Mouse (Mus musculus) embryo, embryonic 10 days (tissue): ENCODE results near the gene Gm49450.
"Not testable (repeated sequence)": the region's sequence is repeated elsewhere in the genome, so short reads cannot be mapped to it uniquely, and the experiment has no call there.

Experiments
- DNase-seq: peaks from one replicate; pipeline ENCODE4 v3.0.0-alpha.2; 2015; ENCODE audit warnings: low spot score

The Gm49450 gene

GRCm38 (mm10) chr15:98954425-98955253 is 1.3 kb upstream of the Gm49450 start:
- DNase-seq: peak; percentile 68

DNA sequence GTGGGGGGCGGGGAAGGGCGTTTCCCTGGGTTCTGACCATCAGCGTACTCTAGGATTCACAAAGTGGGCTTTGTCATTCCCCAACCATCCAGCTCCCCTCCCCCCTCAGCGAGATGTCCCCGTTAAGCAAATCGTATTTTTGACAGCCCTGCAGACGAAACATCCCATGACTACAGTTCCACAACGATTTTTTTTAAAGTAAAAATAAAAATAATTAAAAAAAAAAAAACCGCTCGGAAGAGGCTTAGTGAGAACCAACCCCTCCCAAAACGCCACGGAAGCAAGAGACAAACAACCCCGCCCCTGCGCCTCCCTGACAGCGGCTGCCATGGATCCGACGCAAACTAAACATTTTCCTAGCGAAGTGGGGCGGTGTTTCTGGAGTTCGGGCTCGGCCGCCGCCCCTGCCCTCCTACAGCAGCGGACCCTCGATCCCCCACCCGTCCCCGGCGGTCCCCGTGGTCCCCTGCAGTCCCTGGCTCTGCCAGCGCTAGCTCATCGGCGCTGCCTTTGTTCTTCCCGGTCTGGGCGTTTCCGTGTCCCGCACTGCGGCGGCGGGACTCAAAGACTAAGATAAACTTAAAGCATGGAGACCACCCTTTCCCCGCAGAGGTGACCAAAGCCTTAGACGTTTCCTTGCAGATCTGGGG is 475 bp downstream of the Gm49450 start:
- DNase-seq: peak; percentile 88

DNA sequence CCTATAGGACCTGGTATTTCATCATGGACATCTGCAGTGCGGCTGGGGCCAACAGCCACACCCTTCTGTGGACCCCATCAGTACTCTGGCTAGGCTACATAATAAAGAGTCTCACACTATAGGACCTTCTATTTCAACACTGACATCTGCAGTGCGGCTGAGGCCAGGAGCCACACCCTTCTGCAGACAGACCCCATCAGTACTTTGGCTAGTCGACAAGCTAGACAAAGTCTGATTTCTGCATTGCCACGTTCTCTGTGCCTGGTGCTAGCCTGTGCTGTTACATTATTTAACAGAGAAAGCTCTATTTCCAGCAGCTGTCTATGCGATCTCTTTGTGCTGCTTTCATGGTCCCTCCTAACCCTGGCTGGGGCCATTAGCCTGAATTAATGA is 1.3 kb downstream of the Gm49450 start:
- peak; percentile 23 for DNase-seq

DNA sequence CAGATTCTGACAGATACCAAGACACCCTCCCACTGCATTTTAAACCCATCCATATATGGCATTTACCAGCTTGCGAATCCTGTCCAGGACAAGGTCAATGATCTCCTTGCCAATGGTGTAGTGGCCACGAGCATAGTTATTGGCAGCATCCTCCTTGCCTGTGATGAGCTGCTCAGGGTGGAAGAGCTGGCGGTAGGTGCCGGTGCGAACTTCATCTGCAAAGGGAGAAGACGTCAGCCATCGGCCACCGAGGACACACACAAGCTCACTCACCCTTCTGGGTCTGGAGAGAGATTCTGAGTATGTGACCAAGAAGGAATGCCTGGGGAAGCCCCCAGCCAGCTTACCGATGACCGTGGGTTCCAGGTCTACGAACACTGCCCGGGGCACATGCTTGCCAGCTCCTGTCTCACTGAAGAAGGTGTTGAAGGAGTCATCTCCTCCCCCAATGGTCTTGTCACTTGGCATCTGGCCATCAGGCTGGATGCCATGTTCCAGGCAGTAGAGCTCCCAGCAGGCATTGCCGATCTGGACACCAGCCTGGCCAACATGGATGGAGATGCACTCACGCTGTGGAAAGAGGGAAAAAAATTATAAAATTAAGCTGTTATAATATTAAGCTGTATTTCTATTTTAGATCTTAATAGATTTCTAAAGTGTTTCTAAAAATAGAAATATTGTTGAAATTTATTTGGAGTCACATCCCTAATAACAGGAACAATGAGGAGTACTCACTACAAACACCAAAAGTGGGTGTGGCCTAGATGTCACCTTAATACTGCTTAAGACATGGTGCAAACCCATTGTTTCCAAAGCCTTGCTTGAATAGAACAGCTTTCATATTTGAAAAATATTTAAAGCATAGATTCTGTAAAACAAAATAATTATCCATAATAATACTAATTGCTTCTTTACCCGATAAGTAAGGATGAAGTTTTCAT is 2.0 kb downstream of the Gm49450 start:
- DNase-seq: not testable (repeated sequence)

- no peak for DNase-seq
Observed at GRCm38 (mm10) chr15:98949607-98949892, 3.8 kb downstream of the Gm49450 start.

DNA sequence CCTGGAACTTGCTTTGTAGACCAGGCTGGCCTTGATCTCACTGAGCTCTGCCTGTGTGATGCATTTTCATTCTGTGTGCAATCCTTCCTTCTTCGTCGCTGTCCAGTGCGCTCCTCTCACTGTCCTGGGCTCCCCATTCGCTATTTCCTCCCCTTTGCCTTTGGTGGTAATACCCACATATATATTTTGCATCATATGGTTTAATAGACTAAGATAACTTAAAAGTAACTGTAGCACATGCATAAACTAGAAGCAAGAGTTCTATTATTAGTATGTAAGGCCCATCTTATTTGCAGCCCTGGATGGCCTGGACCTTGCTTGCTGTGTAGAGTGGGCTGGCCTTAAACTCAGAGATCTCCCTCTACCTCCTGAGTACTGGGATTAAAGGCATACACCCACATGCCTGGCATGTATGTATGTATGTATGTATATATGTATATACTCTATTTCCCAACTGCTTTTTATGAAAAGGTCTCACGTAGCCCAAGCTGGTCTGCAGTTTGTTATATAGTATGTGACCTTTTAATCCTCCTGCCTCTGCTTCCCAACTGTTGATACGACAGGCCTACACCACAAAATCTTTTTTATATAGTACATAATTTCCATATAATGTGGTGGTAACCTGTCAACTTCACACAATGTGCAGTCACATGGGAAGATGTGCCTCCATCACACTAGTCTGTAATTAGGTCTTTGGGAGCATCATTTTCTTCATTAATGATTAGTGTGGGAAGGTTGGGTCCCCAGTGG is 4.3 kb downstream of the Gm49450 start:
- DNase-seq: no peak

DNA sequence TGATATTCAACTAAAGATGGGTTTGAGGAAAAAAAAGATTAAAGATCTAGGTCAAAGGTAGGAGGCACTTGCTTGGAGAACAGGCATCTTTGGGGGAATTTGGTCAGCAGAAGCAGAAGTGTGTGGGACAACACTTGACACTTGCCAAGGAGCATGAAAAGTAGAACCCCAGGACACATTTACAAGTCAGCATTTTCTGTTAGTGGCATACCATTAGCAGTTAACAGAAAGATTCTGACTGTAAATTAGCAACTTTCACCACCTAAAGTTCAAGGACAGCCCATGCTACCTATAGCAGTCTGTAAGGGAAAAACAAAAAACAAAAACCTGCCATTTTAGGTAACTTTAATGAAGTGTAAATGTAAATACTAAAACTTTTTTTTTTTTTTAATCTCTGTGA is 5.0 kb downstream of the Gm49450 start:
- DNase-seq: no peak

GRCm38 (mm10) chr15:98947884-98948283 is 5.5 kb downstream of the Gm49450 start:
- peak; percentile 39 for DNase-seq

DNA sequence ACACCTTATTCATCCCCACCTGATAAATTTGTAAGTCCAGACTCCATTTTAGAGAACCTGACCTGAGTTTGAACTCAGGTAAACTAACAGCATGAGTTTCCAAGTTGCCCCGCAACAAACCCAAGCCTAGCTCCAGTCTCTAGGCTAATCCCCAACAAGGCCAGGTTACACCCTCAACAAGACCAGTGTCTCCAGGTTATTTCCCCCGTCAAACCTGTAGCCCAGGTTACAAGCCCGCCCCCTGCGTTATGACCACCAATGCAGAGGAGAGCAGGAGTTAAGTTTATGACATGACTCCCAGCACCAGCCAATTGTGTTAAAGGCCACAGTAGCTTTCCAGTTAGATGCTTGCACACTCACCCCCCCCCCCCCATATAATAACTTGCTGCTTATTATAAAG is 10.2 kb downstream of the Gm49450 start:
- DNase-seq: no peak

- DNase-seq: no peak
Observed at GRCm38 (mm10) chr15:98942081-98942480, 11.3 kb downstream of the Gm49450 start.

DNA sequence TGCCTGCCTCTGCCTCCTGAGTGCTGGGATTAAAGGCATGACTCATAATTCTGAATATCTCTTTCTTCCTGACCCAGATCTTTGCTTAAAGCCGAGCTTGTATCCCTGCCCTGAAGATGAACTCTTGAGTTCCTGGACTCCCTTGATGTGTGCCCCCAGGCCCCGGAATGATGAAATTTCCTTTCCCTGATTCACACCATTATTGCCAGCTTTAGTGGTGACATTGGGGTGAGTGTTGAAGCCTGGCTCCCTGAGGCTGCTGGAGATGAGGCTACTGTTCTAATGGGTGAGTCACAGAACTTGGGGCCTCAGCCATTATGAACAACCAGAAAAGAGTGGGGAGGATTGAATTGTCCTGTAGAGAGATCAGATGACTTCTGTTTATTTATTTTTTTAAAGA is 11.8 kb downstream of the Gm49450 start:
- no peak for DNase-seq

GRCm38 (mm10) chr15:98940816-98941215 is 12.5 kb downstream of the Gm49450 start:
- no peak for DNase-seq

GRCm38 (mm10) chr15:98934217-98934839 is 19.0 kb downstream of the Gm49450 start, which contains the start of gene Tuba1b:
Gene Tuba1b (minus strand): TSS chr15:98934565.
- peak; percentile 92 for DNase-seq

- DNase-seq: peak; percentile 98
Observed at GRCm38 (mm10) chr15:98933833-98934216, 19.5 kb downstream of the Gm49450 start.

GRCm38 (mm10) chr15:98933004-98933671 is 20.2 kb downstream of the Gm49450 start:
- DNase-seq: peak; percentile 38

GRCm38 (mm10) chr15:98930998-98931397 is 22.4 kb downstream of the Gm49450 start:
- peak; percentile 28 for DNase-seq

GRCm38 (mm10) chr15:98930017-98930734 is 23.2 kb downstream of the Gm49450 start:
- peak; percentile 27 for DNase-seq

DNA sequence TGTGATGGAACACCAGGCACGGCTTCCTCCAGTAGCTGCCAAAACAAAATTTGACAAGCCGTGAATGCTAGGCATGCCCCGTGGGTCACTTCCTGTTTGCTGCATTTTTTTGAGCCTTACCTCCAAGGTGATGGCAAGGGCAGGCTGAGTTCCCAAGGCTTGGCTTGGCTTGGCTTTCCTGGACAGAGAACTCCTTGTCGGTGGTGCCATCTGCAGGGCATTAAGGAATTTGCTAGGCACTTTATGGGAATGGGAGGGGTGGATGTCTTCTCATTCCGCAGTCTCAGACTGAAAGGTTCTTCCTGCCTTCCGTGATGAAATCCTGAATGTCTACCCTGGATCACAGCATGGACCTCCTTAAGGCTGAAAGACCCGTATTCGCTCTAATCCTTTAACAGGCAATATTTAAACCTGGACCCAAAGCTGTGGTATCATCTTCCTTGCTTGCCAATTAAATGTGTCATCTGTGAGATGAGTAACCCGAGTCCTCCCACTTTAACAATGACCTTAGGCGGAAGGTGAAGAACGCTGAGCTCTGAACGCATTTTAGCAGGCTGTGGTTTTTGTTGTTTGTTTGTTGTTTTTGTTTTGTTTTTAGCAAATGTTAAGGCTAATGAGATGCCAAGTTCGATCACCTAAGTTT is 24.6 kb downstream of the Gm49450 start:
- DNase-seq: peak; percentile 92

DNA sequence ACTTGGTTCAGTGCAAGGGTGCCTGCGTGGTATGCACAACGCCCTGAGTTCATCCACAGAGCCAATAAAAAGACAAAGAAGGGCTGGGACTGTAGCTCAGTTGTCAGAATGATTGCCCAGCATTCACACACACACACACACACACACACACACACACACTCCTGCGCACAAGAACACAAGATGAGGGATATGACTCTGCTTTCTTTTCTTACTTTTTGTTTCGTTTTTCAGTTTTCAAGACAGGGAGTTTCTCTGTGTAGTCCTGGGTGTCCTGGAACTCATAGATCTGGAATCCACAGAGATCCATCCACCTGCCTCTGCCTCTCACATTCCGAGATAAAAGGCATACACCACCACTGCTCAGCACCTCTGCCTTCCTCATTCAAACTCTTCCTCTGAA is 25.8 kb downstream of the Gm49450 start:
- DNase-seq: no peak

- no peak for DNase-seq
Observed at GRCm38 (mm10) chr15:98924682-98925081, 28.7 kb downstream of the Gm49450 start.
